Mouse (Mus musculus): ENCODE measurements around the gene Ush1g.

The Ush1g gene

GRCm38 (mm10) chr11:115329339-115329738, 7.5 kb upstream of the Ush1g start:
- no peak for DNase-seq (ENCODE audit: low spot score)

- DNase-seq (ENCODE audit: low spot score): no peak
Observed at GRCm38 (mm10) chr11:115326730-115327129, 4.9 kb upstream of the Ush1g start.

GRCm38 (mm10) chr11:115323354-115323753, 1.5 kb upstream of the Ush1g start:
- no peak for DNase-seq (ENCODE audit: low spot score)

- no peak for DNase-seq (ENCODE audit: low spot score)
Observed at GRCm38 (mm10) chr11:115319704-115320383, 2.0 kb downstream of the Ush1g start.

- no peak for DNase-seq (ENCODE audit: low spot score)
Observed at GRCm38 (mm10) chr11:115318245-115319027, 3.4 kb downstream of the Ush1g start.

- DNase-seq (ENCODE audit: low spot score): no peak
Observed at GRCm38 (mm10) chr11:115317204-115317603, 4.6 kb downstream of the Ush1g start.

GRCm38 (mm10) chr11:115314249-115314648, 7.6 kb downstream of the Ush1g start:
- DNase-seq (ENCODE audit: low spot score): no peak

- DNase-seq (ENCODE audit: low spot score): no peak
Observed at GRCm38 (mm10) chr11:115308781-115309180, 13.1 kb downstream of the Ush1g start.

- no peak for DNase-seq (ENCODE audit: low spot score)
Observed at GRCm38 (mm10) chr11:115306863-115307262, 15.0 kb downstream of the Ush1g start, which contains the start of gene Otop2. Gene Otop2, plus strand, starts transcription at chr11:115307163.

GRCm38 (mm10) chr11:115303167-115303566, 18.7 kb downstream of the Ush1g start:
- DNase-seq (ENCODE audit: low spot score): no peak

- no peak for DNase-seq (ENCODE audit: low spot score)
Observed at GRCm38 (mm10) chr11:115301351-115301750, 20.5 kb downstream of the Ush1g start.

GRCm38 (mm10) chr11:115300745-115301144, 21.1 kb downstream of the Ush1g start:
- DNase-seq (ENCODE audit: low spot score): no peak

GRCm38 (mm10) chr11:115298160-115298559, 23.7 kb downstream of the Ush1g start:
- DNase-seq (ENCODE audit: low spot score): no peak

GRCm38 (mm10) chr11:115297214-115297826, 24.5 kb downstream of the Ush1g start, which contains the start of gene Fads6:
Gene Fads6, minus strand, starts transcription at chr11:115297663.
- DNase-seq (ENCODE audit: low spot score): peak; percentile 35

GRCm38 (mm10) chr11:115296471-115297210, 25.2 kb downstream of the Ush1g start:
- peak; percentile 24 for DNase-seq (ENCODE audit: low spot score)

- no peak for DNase-seq (ENCODE audit: low spot score)
Observed at GRCm38 (mm10) chr11:115295939-115296338, 25.9 kb downstream of the Ush1g start.

- DNase-seq (ENCODE audit: low spot score): no peak
Observed at GRCm38 (mm10) chr11:115292631-115293375, 29.0 kb downstream of the Ush1g start.

- no peak for DNase-seq (ENCODE audit: low spot score)
Observed at GRCm38 (mm10) chr11:115291503-115291902, 30.3 kb downstream of the Ush1g start.

GRCm38 (mm10) chr11:115290919-115291318, 30.9 kb downstream of the Ush1g start:
- peak; percentile 60 for DNase-seq (ENCODE audit: low spot score)

- no peak for DNase-seq (ENCODE audit: low spot score)
Observed at GRCm38 (mm10) chr11:115290314-115290713, 31.5 kb downstream of the Ush1g start.

GRCm38 (mm10) chr11:115289885-115290284, 32.0 kb downstream of the Ush1g start:
- no peak for DNase-seq (ENCODE audit: low spot score)

All from lung, postnatal 25 days (tissue).